Mouse (Mus musculus) embryonic fibroblast, embryonic 13.5 days (primary cell): ENCODE results near the gene Gm16181.

Source experiments
- CTCF ChIP-seq: IDR thresholded peaks from 2 replicates; pipeline ENCODE4 v1.5.1; 2011; ENCODE audit warnings: mild to moderate bottlenecking, control low read depth, low read length, moderate library complexity, borderline replicate concordance; ENCODE audit not compliant: insufficient read depth
- POLR2A ChIP-seq: IDR thresholded peaks from 2 replicates; pipeline ENCODE4 v1.6.1; 2011; ENCODE audit warnings: low read depth, mild to moderate bottlenecking, control low read depth, low read length, moderate library complexity

GRCm38 (mm10) chr17:35255301-35255700 lies 34.7 kb downstream of the Gm16181 start:
- no peak for TF ChIP-seq CTCF
- TF ChIP-seq POLR2A, result no peak
